Mouse (Mus musculus): ENCODE data around the gene Hs6st1. TPM values are rescaled to one million over a fixed set of nuclear protein-coding genes. Genes with fewer than 3 reads are reported as not detected.
A peak's percentile ranks its signal among the peaks of the same experiment; 100 is the strongest.

Hs6st1 gene
- total and polyA plus RNA-seq, 3 experiments = 9.1 to 18.1 (median 17.7) TPM

DNA sequence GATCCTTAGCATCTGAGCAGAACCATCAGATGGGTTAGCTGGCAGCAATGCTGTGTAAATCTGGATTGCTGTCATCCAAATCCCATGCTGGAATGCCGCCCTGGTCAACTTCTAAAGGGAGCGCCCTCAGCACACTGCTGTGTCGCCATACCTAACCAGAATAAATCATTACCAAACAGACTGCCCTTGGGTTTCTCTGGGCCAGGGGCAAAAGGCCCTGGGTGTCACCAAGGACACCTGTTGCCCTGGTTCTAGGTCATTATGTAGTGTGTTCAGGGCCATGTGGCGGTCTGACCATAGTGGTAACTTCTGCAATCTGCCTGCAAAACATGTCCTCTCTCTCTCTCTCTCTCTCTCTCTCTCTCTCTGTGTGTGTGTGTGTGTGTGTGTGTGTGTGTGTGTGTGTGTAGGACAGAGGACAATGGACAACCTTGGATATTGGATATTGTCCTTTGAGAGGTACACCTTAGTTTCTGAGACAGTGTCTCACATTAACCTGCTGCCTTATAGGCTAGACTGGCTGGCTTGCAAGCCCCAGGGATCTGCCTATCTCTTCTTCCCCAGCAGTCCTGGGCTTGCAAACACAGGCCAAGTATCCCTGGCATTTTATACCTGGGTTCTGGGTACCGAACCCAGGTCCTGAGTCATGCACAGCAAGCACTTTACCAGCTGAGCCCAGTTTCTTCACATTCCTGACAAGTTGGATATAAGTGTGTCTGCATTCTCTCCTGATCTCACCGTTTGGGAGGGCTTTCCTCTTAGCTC, 1.8 kb upstream of the Hs6st1 start:
- H3K4me3 ChIP-seq (replicated peaks in 1 of 3; ENCODE audit: low read depth in 2 of 3, low read length in 2 of 3, poor library complexity in 1 of 3) = no peak overlapping the region
- H3K79me2 ChIP-seq (replicated peaks; ENCODE audit: control insufficient read depth, extremely low read depth, insufficient read depth, poor library complexity, severe bottlenecking) = peaks cover 26% of the 10 kb centered on the region
- TF ChIP-seq MAFK (IDR thresholded peaks at IDR 0.05; ENCODE audit: insufficient replicate concordance, low read length) (no peak), SMC3 (IDR thresholded peaks at IDR 0.05; ENCODE audit: low read depth, low read length) (no peak), JUND (conservative IDR thresholded peaks at IDR 0.05; ENCODE audit: low read depth, low read length) (no peak), UBTF (IDR thresholded peaks at IDR 0.05; ENCODE audit: low read depth, low read length) (no peak), ELF1 (IDR thresholded peaks at IDR 0.05; ENCODE audit: low read depth, low read length) (no peak), RAD21 (IDR thresholded peaks at IDR 0.05; ENCODE audit: low read depth, low read length) (no peak), SIN3A (IDR thresholded peaks at IDR 0.05; ENCODE audit: low read length) (no peak), ZC3H11A (IDR thresholded peaks at IDR 0.05; ENCODE audit: low read depth, low read length) (no peak), USF1 (IDR thresholded peaks at IDR 0.05; ENCODE audit: low read depth, low read length) (no peak), RCOR1 (conservative IDR thresholded peaks at IDR 0.05; ENCODE audit: low read depth, low read length) (no peak), NELFE (IDR thresholded peaks at IDR 0.05; ENCODE audit: low read depth, low read length) (no peak), NRF1 (IDR thresholded peaks at IDR 0.05; ENCODE audit: low read depth, low read length) (no peak), USF2 (conservative IDR thresholded peaks at IDR 0.05; ENCODE audit: low read depth, low read length) (no peak), GABPA (IDR thresholded peaks at IDR 0.05; ENCODE audit: insufficient replicate concordance, low read depth, low read length) (no peak)
- peaks cover 19 to 55% of the 10 kb centered on the region in 2 experiments for H3K4me1 ChIP-seq (ENCODE audit: control insufficient read depth in 1 of 2, insufficient read depth in 2 of 2)
- H3K27me3 ChIP-seq (replicated peaks) = peaks cover 3% of the 10 kb centered on the region
- no peak for DNase-seq (ENCODE audit: extremely low read depth)
- in situ Hi-C loops (cut with MboI; ENCODE audit: low pct_ligation_motif_present, low pct_unique_long_range_greater_than_20kb, low sequenced_read_pairs) = loop anchor here (5.0 to 10.0 kb wide), 3 partner anchors 46 to 224 kb away; no protein-coding TSS in a partner anchor
- no peaks in the 10 kb centered on the region for H3K9me3 ChIP-seq (replicated peaks; ENCODE audit: low read length)
- H3K9ac ChIP-seq (ENCODE audit: insufficient read depth, low read depth) = no peak overlapping the region
- H3K36me3 ChIP-seq (replicated peaks in 1 of 2; ENCODE audit: control insufficient read depth in 1 of 2, insufficient read depth in 1 of 2, low read length in 1 of 2) = peaks cover 0 to 10% of the 10 kb centered on the region in 2 experiments
- dilution Hi-C loops (cut with MboI; ENCODE audit: extremely low pct_ligation_motif_present, extremely low pct_unique_long_range_greater_than_20kb, low sequenced_read_pairs) = no loop called here
- no peak overlapping the region for H3K4me2 ChIP-seq (ENCODE audit: insufficient read depth, low read depth, poor library complexity, severe bottlenecking)
- no peak overlapping the region for H3K27ac ChIP-seq (ENCODE audit: insufficient read depth, low read depth)

DNA sequence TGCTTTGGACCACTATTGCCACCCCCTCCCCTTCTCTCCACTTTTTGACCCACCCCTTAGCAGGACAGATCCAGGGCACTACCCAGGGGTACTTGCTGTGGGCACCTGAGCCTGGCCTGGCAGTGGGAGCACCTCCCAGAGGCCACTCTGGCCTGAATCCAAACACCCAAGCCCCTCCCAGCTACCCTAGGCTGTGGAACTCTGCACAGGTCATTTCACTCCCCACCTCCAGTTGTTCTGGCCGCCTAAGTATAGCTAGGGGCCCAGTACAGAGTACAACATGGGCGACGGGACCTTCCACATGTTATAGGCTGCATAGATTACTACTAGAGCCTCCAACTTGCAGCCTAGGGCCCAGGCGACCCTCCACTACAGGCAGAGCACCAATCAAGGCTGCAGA, 999 bp upstream of the Hs6st1 start:
- no peak for DNase-seq (ENCODE audit: extremely low read depth)
- Histone ChIP-seq H3K9me3 (replicated peaks; ENCODE audit: low read length) (no peaks in the 10 kb centered on the region), H3K4me1 (ENCODE audit: control insufficient read depth in 1 of 2, insufficient read depth in 2 of 2) (peaks cover 24 to 63% of the 10 kb centered on the region in 2 experiments), H3K4me2 (ENCODE audit: insufficient read depth, low read depth, poor library complexity, severe bottlenecking) (no peak overlapping the region), H3K27ac (ENCODE audit: insufficient read depth, low read depth) (no peak overlapping the region), H3K4me3 (replicated peaks in 1 of 3; ENCODE audit: low read depth in 2 of 3, low read length in 2 of 3, poor library complexity in 1 of 3) (no peak overlapping the region), H3K27me3 (replicated peaks) (peaks cover 3% of the 10 kb centered on the region), H3K36me3 (replicated peaks in 1 of 2; ENCODE audit: control insufficient read depth in 1 of 2, insufficient read depth in 1 of 2, low read length in 1 of 2) (peaks cover 0 to 17% of the 10 kb centered on the region in 2 experiments), H3K79me2 (replicated peaks; ENCODE audit: control insufficient read depth, extremely low read depth, insufficient read depth, poor library complexity, severe bottlenecking) (peaks cover 27% of the 10 kb centered on the region), H3K9ac (ENCODE audit: insufficient read depth, low read depth) (no peak overlapping the region)
- dilution Hi-C loops (cut with MboI; ENCODE audit: extremely low pct_ligation_motif_present, extremely low pct_unique_long_range_greater_than_20kb, low sequenced_read_pairs) = no loop called here
- in situ Hi-C loops (cut with MboI; ENCODE audit: low pct_ligation_motif_present, low pct_unique_long_range_greater_than_20kb, low sequenced_read_pairs) = loop anchor here (5.0 to 10.0 kb wide), 3 partner anchors 45 to 225 kb away; no protein-coding TSS in a partner anchor
- no peak for TF ChIP-seq MXI1 (IDR thresholded peaks at IDR 0.05; ENCODE audit: low read depth, low read length)
- TF ChIP-seq MAFK (IDR thresholded peaks at IDR 0.05; ENCODE audit: insufficient replicate concordance, low read length) = no peak
- TF ChIP-seq MAZ (IDR thresholded peaks at IDR 0.05; ENCODE audit: low read depth, low read length) = 0 out of 2 replicates have a peak, but pooled peaks have one; percentile 17
- TF ChIP-seq RAD21 (IDR thresholded peaks at IDR 0.05; ENCODE audit: low read depth, low read length) = no peak
- no peak for TF ChIP-seq HCFC1 (IDR thresholded peaks at IDR 0.05; ENCODE audit: low read depth, low read length)
- TF ChIP-seq UBTF (IDR thresholded peaks at IDR 0.05; ENCODE audit: low read depth, low read length) = no peak
- no peak for TF ChIP-seq KAT2A (IDR thresholded peaks at IDR 0.05; ENCODE audit: insufficient replicate concordance, low read length)

Data from CH12.LX (cell line).